Mouse (Mus musculus): ENCODE data around the gene Ckap5.

DNA sequence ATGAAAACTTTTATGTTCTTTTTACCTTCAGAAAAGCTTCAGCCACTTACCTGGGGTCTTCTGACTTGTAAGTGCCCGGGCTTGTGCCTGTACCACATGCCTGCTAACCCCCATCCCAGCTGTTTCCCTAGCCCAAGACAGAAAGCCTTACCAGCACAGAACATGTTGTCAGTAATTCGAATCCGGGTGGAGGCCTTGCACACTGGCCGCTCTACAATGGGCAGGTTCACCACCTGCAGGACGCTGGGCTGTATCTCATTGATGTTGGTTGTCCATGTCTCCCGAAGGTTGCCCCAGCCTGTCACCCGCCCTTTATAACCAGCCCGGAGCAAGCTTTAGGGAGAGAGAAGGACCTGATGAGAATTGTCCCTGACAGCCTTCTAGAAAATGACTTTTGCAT lies 101.6 kb downstream of the Ckap5 start:
- TF ChIP-seq CTCF (IDR thresholded peaks at IDR 0.05; ENCODE audit: low read depth) (no peak), EP300 (optimal IDR thresholded peaks at IDR 0.05) (no peak)

Measured in stomach, postnatal 0 days (tissue).